Mouse (Mus musculus): ENCODE results near the gene Limk1.
"Not testable (repeated sequence)": the region's sequence is repeated elsewhere in the genome, so short reads cannot be mapped to it uniquely, and the experiment has no call there.

DNA sequence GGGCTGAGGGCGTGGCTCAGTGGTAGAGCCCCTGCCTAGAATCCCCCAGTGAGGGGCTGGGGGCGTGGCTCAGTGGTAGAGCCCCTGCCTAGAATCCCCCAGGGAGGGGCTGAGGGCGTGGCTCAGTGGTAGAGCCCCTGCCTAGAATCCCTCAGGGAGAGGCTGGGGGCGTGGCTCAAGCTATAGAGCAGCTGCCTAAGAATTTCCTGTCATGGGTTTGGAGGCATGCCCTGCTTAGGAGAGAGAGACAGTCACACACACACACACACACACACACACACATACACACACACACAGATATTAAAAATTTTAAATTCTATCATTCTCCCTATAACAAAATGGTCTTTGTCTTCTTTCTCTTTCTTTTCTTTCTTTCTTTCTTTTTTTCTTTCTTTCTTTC, 39.4 kb downstream of the Limk1 start:
- not testable (repeated sequence) for TF ChIP-seq E2F4 (IDR thresholded peaks at IDR 0.05; ENCODE audit: insufficient read depth); POLR2A (IDR thresholded peaks at IDR 0.05; ENCODE audit: insufficient read length, low read depth); POLR2AphosphoS2 (IDR thresholded peaks at IDR 0.05; ENCODE audit: insufficient read length, low read depth); MYOD1 (IDR thresholded peaks at IDR 0.05; ENCODE audit: control insufficient read depth in 1 of 3, insufficient read length in 2 of 3, low read depth in 2 of 3); TCF3 (IDR thresholded peaks at IDR 0.05; ENCODE audit: insufficient read length, low read depth); TCF12 (IDR thresholded peaks at IDR 0.05; ENCODE audit: insufficient read depth, poor library complexity, severe bottlenecking)
